Mouse (Mus musculus) heart, postnatal 14 days (tissue): ENCODE measurements around the gene Rtl3. TPM values are rescaled to one million over a fixed set of nuclear protein-coding genes. Genes with fewer than 3 reads are reported as not detected.
A peak's percentile ranks its signal among the peaks of the same experiment; 100 is the strongest.

ENCODE experiments used
- DNase-seq, 2 experiments: peaks; one replicate each; pipeline ENCODE4 v3.0.0; 2021 to 2022
- intact Hi-C: fragments of 180-260 bp; cut with DNase I; formaldehyde crosslinking; loops from one replicate; pipeline ENCODE4 v1.15.1; 2025
- long read RNA-seq, 2 experiments: library from polyadenylated mRNA; stranded (forward); transcript quantifications; one replicate each; pipeline ENCODE4 v2.0.0; 2021
- total RNA-seq, 2 experiments: library from RNA; stranded (reverse); gene quantifications; 2 replicates each; pipeline ENCODE4 v1.2.3; 2021

The Rtl3 gene
- 1 to 10 TPM; 1.5 to 1.6 TPM for total RNA-seq
- long read RNA-seq, experiment 1 = 0 reads
- long read RNA-seq, experiment 2 = 0 reads

GRCm38 (mm10) chrX:106840409-106840808 lies at the start of gene Rtl3:
Rtl3 (minus strand) TSS chrX:106840644.
- DNase-seq = no peak
- intact Hi-C loops = no loop called here

- intact Hi-C loops = no loop called here
These were observed 31.9 kb upstream of the Rtl3 start for GRCm38 (mm10) chrX:106872315-106872714.

GRCm38 (mm10) chrX:106871894-106872293 lies 31.4 kb upstream of the Rtl3 start:
- intact Hi-C loops = no loop called here
- no peak for DNase-seq

More at GRCm38 (mm10) chrX:106872315-106872714, 31.9 kb upstream of the Rtl3 start:
- DNase-seq = peak in 1 of 2 experiments; percentile 2

- DNase-seq = no peak
- intact Hi-C loops = no loop called here
These were observed 31.0 kb upstream of the Rtl3 start for GRCm38 (mm10) chrX:106871426-106871825.

- intact Hi-C loops = no loop called here
- peak; percentile 9 to 10 for DNase-seq
These were observed 13.3 kb upstream of the Rtl3 start for GRCm38 (mm10) chrX:106853523-106854300.

- intact Hi-C loops = no loop called here
- DNase-seq = peak; percentile 11 to 40
These were observed 853 bp downstream of the Rtl3 start for GRCm38 (mm10) chrX:106839591-106839990.

GRCm38 (mm10) chrX:106830494-106830893 lies 9.9 kb downstream of the Rtl3 start:
- DNase-seq = no peak
- intact Hi-C loops = no loop called here

GRCm38 (mm10) chrX:106809560-106810226 lies 30.8 kb downstream of the Rtl3 start:
- intact Hi-C loops = no loop called here
- DNase-seq = no peak

- intact Hi-C loops = no loop called here
- no peak for DNase-seq
These were observed 36.1 kb downstream of the Rtl3 start for GRCm38 (mm10) chrX:106804387-106804786.

- intact Hi-C loops = loop anchor here (1.0 to 5.0 kb wide), 4 partner anchors 220 to 683 kb away; no protein-coding TSS in a partner anchor
- no peak for DNase-seq
These were observed 45.8 kb downstream of the Rtl3 start for GRCm38 (mm10) chrX:106794686-106795085.

Other genes starting within 250 kb of the Rtl3 start
- gene Cysltr1, start 237.0 kb downstream of the Rtl3 start, total RNA-seq = 1 to 10 TPM; 1.8 to 3.4 TPM
- gene Lpar4, start 80.0 kb upstream of the Rtl3 start, total RNA-seq = 1 to 10 TPM; 4.4 to 5.2 TPM
- gene P2ry10, start 247.8 kb upstream of the Rtl3 start, total RNA-seq = 1 to 10 TPM in 1 of 2 experiments, under 1 TPM in 1; 0.45 to 1.7 TPM